Mouse (Mus musculus) lung, postnatal 10 days (tissue): ENCODE results near the gene D130052B06Rik.

ENCODE experiments used
- DNase-seq: peaks from one replicate; pipeline ENCODE4 v3.0.0; 2021

Gene D130052B06Rik

GRCm38 (mm10) chr11:33598986-33599385, at the start of gene D130052B06Rik:
D130052B06Rik (plus strand) TSS chr11:33599302.
- DNase-seq: no peak

GRCm38 (mm10) chr11:33550861-33551560, 48.1 kb upstream of the D130052B06Rik start:
- DNase-seq: no peak

- DNase-seq: peak; percentile 19
Observed at GRCm38 (mm10) chr11:33554123-33554522, 45.0 kb upstream of the D130052B06Rik start.

- DNase-seq: no peak
Observed at GRCm38 (mm10) chr11:33563921-33564320, 35.2 kb upstream of the D130052B06Rik start.

- peak; percentile 47 for DNase-seq
Observed at GRCm38 (mm10) chr11:33570413-33570812, 28.7 kb upstream of the D130052B06Rik start.

- DNase-seq: peak; percentile 6
Observed at GRCm38 (mm10) chr11:33574944-33575343, 24.2 kb upstream of the D130052B06Rik start.

GRCm38 (mm10) chr11:33578859-33579258, 20.2 kb upstream of the D130052B06Rik start, which contains the start of gene Gabrp:
Gabrp (minus strand) TSS chr11:33578959.
- peak; percentile 4 for DNase-seq

GRCm38 (mm10) chr11:33579621-33580020, 19.5 kb upstream of the D130052B06Rik start:
- DNase-seq: peak; percentile 19

- DNase-seq: no peak
Observed at GRCm38 (mm10) chr11:33586614-33587013, 12.5 kb upstream of the D130052B06Rik start.

GRCm38 (mm10) chr11:33590771-33591170, 8.3 kb upstream of the D130052B06Rik start:
- DNase-seq: no peak

- no peak for DNase-seq
Observed at GRCm38 (mm10) chr11:33592826-33593225, 6.3 kb upstream of the D130052B06Rik start.

- no peak for DNase-seq
Observed at GRCm38 (mm10) chr11:33596655-33597054, 2.4 kb upstream of the D130052B06Rik start.

GRCm38 (mm10) chr11:33603174-33603573, 4.1 kb downstream of the D130052B06Rik start:
- DNase-seq: peak; percentile 10

GRCm38 (mm10) chr11:33607784-33608183, 8.7 kb downstream of the D130052B06Rik start:
- no peak for DNase-seq

GRCm38 (mm10) chr11:33614218-33614617, 15.1 kb downstream of the D130052B06Rik start:
- peak; percentile 83 for DNase-seq

GRCm38 (mm10) chr11:33627136-33627742, 28.1 kb downstream of the D130052B06Rik start:
- peak; percentile 5 for DNase-seq

- no peak for DNase-seq
Observed at GRCm38 (mm10) chr11:33637107-33637506, 38.0 kb downstream of the D130052B06Rik start.

GRCm38 (mm10) chr11:33649358-33649757, 50.3 kb downstream of the D130052B06Rik start:
- no peak for DNase-seq

GRCm38 (mm10) chr11:33654485-33654884, 55.4 kb downstream of the D130052B06Rik start:
- DNase-seq: no peak

GRCm38 (mm10) chr11:33655221-33655620, 56.1 kb downstream of the D130052B06Rik start:
- no peak for DNase-seq

- peak; percentile 67 for DNase-seq
Observed at GRCm38 (mm10) chr11:33655861-33656593, 56.9 kb downstream of the D130052B06Rik start.

GRCm38 (mm10) chr11:33660016-33660913, 61.2 kb downstream of the D130052B06Rik start:
- peak; percentile 14 for DNase-seq
